Mouse (Mus musculus) frontal cortex, adult (tissue): ENCODE data around the gene Cd79a.

Source experiments
- ATAC-seq: cut with Nextera tagmentation; 2 replicates; pipeline ENCODE4 v1.9.2; 2017; ENCODE audit warnings: mild to moderate bottlenecking, moderate library complexity, mixed read lengths; ENCODE audit not compliant: low TSS enrichment

Cd79a gene

DNA sequence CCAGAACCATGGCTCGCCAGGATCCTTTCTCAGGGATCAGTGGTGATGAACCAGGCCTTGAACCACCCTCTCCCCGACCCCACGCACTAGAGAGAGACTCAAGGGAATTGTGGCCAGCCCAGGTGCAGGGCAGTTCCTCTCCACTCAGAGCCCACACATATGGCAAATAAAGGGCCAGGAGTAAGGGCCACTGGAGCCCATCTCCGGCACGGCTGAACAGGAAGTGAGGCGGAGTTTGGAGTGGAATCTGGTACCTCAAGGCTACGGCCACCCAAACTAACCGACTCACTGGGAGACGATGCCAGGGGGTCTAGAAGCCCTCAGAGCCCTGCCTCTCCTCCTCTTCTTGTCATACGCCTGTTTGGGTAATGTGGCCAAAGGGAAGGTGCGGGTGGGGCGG lies at the start of gene Cd79a:
Cd79a (plus strand) TSS at position 158 of the 400 bp plus-strand sequence.
- ATAC-seq, result no peak

DNA sequence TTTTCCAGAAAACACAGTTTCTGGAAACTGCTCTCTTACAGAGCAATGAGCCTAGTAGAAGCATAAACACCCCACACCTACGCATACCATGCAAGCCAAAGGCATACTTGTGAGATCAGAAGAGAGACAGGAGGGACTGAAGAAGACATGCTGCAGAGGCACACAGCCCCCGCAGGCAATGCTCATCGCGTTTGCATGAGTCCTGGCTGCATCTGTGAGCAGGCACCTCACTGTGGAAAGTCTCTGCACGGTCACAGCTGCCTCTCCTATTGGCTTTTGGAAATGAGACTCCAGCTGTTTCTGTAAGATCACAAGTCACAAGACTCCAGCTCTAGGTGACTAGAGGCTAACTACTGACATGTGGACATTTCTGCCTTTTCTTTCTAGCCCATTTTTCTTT lies 47.0 kb upstream of the Cd79a start:
- peak; percentile 95 for ATAC-seq

GRCm38 (mm10) chr7:24850899-24851303 lies 46.3 kb upstream of the Cd79a start:
- ATAC-seq, result no peak; the same call in 1 of the 2 replicates

DNA sequence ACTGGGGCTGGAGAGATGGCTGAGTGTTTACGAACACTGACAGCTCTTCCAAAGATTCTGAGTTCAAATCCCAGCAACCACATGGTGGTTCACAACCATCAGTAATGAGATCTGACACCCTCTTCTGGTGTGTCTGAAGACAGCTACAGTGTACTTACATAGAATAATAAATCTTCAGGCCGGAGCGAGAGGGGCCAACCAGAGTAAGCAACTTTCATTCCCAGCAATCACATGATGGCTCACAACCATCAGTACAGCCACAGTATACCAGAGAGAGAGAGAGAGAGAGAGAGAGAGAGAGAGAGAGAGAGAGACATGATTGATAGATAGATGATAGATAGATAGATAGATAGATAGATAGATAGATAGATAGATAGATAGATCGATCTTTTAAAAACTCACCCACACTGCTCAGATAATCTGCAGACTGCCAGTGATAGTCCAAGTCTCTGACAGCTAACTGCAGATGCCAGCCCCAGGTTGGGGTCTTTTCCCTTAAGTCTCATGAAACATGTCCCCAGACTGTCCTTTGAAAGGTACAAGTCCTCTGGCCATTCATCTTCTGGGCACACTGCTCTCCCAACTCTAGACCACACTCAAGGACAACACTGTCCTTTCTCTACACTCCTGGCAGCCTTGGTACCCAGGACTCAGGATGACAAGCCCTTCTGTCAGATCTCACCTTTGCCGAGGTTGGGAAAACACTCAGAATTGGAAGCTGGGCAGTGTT lies 45.4 kb upstream of the Cd79a start:
- no peak for ATAC-seq

GRCm38 (mm10) chr7:24852557-24853232 lies 44.5 kb upstream of the Cd79a start:
- no peak for ATAC-seq

GRCm38 (mm10) chr7:24853233-24853563 lies 44.0 kb upstream of the Cd79a start:
- no peak for ATAC-seq

DNA sequence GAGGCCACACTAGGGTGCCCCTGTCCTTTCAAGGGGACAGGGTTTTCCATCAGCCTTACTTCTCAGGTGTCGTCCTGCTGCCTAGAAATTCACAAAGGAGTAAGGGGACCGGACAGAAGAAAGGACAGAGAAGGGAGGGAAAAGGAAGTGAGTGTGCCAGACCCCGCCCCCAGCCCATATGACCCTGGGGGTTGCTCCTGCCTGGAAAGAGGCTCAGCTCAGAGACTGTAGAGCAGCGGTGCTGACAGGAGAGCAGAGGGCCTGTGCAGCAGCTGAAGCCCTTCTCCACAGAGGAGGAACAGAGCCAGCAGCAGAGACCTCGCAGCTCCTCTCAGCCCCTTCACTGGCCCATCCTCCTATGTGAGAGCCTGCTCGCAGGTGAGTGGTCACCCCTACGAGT lies 43.5 kb upstream of the Cd79a start:
- ATAC-seq, result no peak

GRCm38 (mm10) chr7:24856460-24857120 lies 40.6 kb upstream of the Cd79a start:
- ATAC-seq, result no peak

DNA sequence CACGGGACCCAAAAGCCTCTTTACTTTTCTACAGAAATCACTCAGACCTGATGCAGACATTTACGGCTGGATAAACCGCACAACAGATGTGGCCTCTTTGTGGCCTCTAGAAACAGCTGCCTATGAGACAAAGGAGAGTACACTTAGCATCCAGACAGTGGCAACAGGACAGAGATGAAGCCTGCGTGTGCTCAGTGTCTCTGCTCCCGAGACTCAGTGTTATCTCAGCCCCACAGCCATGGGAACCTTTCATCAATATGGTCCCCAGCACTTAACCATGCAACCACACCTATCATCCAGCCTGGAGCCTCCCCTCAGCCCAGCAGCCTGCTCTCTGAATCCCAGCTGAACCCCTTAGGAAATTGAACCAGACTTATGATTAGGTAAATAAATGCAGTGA lies 37.9 kb upstream of the Cd79a start:
- ATAC-seq, result no peak

DNA sequence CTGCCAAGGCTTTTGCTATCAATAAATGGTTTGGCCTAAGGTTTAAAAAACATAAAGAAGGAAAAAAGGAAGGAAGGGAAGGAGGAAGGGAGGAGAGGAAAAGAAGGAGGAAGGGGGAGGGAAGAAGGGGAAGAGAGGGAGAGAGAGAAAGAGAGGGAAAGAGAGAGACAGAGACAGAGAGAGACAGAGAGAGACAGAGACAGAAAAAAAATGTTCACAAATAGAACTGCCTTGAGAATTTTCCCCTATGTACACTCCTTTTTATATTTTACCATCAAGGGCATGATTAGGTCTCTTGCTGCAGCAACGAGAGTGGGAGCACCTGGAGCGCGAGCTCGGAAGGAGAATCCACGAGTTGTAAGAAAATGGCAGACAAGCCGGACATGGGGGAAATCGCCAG lies 35.3 kb upstream of the Cd79a start, which contains the start of gene Gm9844:
Gm9844 (plus strand) TSS at position 301 of the 400 bp plus-strand sequence.
- no peak for ATAC-seq

DNA sequence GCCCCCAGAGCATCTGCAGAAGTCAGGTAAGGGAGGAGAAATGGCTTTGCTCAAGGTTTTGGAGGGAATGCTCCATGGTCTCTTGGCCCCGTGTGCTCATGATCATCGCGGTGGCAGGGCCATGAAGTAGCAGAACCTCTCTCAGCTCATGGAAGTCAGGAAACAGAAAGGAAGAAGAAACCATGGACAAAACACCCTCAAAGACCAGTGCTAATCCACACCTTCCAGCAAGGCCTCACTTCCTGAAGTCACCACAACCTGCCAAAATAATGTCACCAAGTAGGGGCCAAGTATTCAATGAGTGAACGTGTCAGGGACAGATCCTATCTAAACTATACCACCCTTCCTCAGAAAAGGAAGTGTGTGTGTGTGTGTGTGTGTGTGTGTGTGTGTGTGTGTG lies 34.3 kb upstream of the Cd79a start:
- ATAC-seq, result no peak

DNA sequence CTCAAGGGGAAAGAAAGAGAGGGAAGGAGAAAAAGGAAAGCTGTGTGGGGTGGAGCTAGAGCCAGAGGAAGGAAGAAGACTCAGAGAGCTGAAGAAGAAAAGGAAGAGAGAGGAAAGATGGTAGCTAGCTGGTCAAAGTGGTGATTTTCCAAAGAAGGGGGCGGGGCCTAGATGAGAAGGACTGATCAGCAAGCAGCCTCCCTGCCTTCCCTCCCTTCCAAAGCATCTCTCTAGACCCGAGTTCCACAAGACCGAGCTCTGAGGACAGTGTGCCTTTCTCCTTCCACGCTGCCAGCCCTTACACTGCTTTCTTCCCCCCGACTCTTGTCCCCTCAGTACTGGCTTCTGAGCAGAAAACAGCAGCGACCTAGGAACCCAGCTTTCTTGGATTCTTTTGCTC lies 33.0 kb upstream of the Cd79a start:
- no peak for ATAC-seq

GRCm38 (mm10) chr7:24869080-24869479 lies 28.1 kb upstream of the Cd79a start:
- no peak for ATAC-seq

DNA sequence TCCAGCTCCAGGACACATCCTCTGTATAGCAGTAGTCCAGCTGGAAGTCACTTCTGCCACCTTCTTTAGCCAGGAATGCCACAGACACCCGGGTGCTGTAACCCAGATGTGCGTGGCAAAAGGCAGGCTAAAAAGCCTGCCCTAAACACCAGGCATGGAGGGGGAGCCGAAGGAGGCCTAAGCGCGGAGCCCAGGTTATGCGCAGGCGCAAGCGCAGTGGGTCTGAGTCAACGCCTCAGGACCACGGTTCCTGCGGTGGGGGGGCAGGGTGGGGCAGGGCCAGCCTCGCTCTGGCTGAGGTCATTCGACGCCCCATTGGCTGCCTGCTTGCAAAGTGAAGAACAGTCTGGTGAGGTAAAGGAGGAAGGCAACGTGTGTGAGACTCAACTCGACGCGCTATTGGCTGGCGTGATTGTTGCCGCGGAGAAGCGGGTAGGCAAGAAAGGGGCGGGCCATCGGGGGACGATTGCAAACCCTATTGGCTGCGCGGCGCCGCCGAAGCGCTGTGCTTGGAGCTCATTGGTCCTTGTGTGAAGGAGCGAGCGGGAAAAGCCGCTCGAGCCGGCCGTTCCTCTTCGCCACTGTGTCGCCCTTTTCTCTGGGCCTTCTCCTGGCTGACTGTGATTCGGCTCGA lies 27.5 kb upstream of the Cd79a start, which contains the start of the genes Lypd4 and Dmrtc2:
Lypd4 (minus strand) TSS at position 410 of the 634 bp plus-strand sequence.
Dmrtc2 (plus strand) TSS at position 526 of the 634 bp plus-strand sequence.
- ATAC-seq, result no peak

DNA sequence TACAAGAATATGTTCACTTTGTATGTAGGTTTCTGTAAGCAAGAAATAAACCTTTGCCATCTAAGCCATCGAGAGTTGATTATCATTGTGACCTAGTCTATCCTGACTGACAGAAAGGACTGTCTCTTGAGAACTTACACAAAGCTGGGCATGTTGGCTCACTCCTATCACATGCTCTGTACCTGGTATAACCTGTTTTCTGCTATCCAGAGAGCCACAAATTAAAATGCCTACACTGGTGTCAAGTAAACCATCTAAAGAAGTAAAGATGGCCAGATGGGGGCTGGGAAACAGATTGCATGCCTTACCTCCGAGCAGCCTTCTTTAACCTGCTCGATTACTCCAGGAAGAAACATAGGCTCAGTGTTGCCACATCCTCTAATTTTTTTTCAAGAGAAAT lies 19.6 kb upstream of the Cd79a start:
- ATAC-seq, result no peak

- no peak for ATAC-seq
Measured at GRCm38 (mm10) chr7:24879620-24880019, 17.6 kb upstream of the Cd79a start.

- no peak for ATAC-seq
Measured at GRCm38 (mm10) chr7:24882416-24883199, 14.6 kb upstream of the Cd79a start.

GRCm38 (mm10) chr7:24883896-24884692 lies 13.1 kb upstream of the Cd79a start, which contains the start of gene Rps19:
TSS of gene Rps19 (plus strand) at chr7:24884371.
- ATAC-seq, result peak; percentile 92

- peak; percentile 0; the same call in 1 of the 2 replicates for ATAC-seq
Measured at GRCm38 (mm10) chr7:24884693-24885291, 12.4 kb upstream of the Cd79a start.
